Mouse (Mus musculus) cerebellum, adult 18-20 months (tissue): Measurements from ENCODE around the gene Lrrc75b.
"Not testable (repeated sequence)": the region's sequence is repeated elsewhere in the genome, so short reads cannot be mapped to it uniquely, and the experiment has no call there.

ENCODE experiments used
- DNase-seq, 2 experiments: peaks; one replicate each; pipeline ENCODE4 v3.0.0; 2021

Gene Lrrc75b

DNA sequence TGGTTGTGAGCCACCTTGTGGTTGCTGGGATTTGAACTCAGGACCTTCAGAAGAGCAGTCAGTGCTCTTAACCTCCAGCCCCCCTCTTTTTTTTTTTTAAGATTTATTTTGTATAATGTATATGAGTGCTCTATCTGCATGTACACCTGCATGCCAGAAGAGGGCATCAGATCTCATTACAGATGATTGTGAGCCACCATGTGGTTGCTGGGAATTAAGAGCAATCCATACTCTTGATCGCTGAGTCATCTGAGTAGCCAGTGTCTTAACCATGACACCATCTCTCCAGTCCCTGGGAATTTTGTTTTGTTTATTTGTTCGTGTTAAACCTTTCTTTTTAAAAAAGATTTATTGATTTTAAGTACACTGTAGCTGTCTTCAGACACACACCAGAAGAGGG is 6.6 kb upstream of the Lrrc75b start:
- not testable (repeated sequence) for DNase-seq

DNA sequence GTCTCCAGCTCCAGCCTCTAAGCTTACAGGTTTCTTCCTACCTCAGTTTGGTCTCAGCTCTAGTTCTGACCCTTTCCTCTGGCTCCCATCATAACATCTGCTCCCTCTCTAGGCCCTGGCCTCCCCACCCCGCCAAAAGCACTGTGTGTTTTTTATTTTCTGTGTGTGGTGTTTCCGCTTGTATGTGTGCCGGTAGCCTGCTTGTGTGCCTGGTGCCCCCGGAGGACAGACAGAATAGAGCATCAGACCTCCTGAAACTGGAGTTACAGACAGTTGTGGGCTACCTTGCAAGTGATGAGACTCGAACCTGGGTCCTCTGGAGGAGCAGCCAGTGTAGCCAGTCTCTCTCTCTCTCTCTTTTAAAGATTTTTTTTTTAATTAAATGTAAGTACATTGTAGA is 6.2 kb upstream of the Lrrc75b start:
- DNase-seq: no peak

DNA sequence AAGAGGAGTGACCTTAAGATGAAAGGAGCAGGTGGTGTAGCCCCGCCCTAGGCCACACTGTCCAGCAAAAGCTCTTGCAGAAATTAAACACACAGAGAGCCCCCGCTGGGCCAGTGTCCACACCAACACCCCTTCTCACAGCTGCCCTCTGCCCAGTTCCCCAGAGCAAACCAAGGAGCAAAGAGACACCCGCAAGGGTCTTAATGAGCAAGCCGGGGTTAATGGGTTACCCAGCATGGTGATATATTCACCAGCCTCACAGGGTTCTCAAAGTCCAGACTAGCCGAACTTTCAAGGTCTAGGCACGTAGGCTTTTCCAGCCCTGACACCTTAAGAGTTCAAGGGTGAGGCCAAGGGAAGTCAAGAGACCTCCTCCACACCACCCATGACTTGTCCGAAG is 5.8 kb upstream of the Lrrc75b start:
- DNase-seq: no peak

GRCm38 (mm10) chr10:75565436-75565835 is 5.3 kb upstream of the Lrrc75b start:
- DNase-seq: no peak

DNA sequence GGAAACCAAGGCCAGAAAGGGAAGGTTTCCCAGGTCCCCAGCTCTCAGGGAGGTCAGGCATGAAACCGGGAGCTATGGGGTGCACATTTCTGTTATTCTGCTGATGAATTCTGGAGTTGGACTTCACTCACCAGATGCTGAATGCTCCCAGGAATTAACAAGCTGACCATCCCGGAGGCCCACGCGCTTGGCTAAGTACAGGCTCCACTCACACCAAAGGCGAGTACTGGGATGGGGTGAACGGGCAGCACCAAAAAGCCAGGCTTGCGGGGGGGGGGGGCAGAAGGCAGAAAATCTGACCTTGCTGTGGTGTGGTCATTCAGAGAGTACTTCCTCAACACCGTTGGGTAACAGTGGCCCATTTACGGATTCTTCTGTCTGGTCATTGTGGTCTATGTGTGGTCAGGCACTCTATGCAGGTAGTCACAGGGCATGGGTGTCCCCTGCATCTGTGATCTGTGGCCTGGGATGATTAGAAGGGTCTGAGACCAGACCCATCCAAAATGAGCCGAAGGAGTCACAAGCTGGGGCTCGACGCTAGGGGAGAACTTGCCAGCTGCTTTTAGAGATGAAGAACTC is 4.6 kb upstream of the Lrrc75b start:
- DNase-seq: no peak

DNA sequence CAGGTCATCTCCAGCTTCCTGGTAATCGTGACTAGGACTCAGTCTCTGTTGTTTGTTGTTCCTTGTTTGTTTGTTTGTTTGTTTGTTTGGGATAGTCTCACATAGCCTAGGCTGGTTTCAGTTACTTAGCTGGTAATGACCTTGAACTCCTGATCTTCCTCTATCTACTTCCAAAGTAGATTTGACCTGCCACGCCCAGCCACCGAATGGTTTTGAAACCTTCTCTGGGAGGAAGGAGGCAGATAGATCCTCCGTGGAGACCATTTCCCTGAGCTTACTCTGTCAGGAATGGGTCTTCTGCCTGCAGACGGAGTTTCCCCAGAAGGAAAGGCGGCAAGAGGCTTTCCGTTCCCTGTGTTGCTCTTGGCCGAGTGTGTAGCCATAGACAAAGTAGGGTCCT is 2.5 kb upstream of the Lrrc75b start:
- no peak for DNase-seq

GRCm38 (mm10) chr10:75561071-75561654 is 1.0 kb upstream of the Lrrc75b start, which contains the start of gene Ggt1:
Ggt1 (plus strand) TSS chr10:75561604.
- peak; percentile 32 to 40 for DNase-seq

- DNase-seq: no peak
These were observed 394 bp upstream of the Lrrc75b start for GRCm38 (mm10) chr10:75560549-75560899.

- DNase-seq: peak in 1 of 2 experiments; percentile 21
These were observed 972 bp downstream of the Lrrc75b start for GRCm38 (mm10) chr10:75559041-75559675.

DNA sequence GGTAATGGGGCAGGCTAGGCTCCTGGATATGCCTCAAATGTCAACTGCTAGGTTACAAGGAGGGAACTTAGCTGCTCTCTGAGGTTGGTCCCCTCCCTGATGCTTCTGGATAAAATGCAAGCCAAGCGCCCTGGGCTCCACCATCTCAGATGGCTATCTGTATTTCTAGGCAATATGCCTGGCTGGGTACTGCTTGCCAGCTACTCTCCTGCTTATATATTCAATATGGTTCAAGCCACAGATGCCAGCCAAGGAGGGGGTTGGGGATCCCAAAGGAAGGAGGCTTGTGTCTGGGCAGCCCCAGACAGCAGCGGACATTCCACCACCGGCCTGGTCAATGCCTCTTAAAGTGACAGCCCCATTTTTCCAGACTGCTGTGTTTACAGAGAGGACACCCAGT is 1.6 kb downstream of the Lrrc75b start:
- peak; percentile 76 to 82 for DNase-seq

DNA sequence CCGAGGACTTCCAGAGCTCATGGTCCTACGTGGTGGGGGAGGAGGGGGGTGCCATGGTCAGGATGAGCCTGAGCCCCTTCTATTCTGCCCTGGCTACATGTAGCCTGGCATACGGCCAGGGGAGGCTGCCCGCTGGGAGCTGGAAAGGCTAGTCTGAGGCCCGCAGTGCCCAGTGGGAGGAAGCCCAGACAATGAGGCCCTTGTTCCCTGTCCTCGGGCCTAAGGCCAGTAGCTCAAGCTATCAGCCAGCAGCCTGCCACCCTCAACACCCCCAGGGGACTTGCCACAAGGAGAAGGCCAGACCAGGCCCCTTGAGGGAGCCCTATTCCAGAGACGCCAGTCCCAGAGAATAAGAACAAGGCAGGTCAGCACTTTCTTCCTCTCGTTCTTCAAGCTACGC is 4.1 kb downstream of the Lrrc75b start:
- DNase-seq: peak; percentile 55 to 58

DNA sequence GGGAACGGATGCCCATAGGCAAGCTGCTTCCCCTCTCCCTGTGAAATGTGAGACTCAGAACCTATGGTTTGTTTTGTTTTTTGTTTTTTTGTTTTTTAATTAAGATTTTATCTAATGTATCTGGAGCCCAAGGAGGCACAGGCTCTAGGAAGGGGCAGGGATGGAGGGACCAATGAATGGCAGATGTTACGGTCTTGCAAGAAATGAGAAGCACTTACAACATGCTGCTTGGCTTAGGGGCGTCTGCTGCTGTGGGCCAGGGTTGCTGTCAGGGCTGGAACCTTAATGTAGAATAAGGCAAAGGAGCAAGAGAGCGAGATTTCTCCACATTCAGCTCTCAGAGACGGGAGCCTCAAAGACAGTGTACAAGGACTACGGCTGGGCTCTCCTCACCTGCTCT is 4.6 kb downstream of the Lrrc75b start:
- no peak for DNase-seq

- DNase-seq: no peak
These were observed 6.0 kb downstream of the Lrrc75b start for GRCm38 (mm10) chr10:75554090-75554489.

GRCm38 (mm10) chr10:75552701-75553450 is 7.3 kb downstream of the Lrrc75b start:
- DNase-seq: no peak

DNA sequence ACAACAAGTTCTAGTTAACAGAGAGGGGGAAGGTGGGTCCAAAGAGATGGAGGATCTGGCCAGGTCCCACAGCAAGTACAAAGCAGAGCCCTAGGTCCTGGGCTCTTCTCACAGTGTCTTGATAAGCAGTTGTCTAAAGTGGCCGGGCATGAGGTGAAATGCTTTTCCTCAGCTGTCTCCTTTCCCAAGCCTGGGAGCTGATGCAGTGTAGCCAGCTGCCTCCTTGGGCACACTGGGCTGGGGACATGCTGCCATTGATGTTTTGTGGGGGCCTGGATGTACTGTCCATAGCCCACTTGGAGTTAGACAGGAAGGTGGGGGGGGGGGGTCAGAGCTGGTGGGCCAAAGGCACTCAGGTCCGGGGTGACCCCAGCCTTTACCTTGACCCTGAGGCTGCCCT is 8.0 kb downstream of the Lrrc75b start:
- DNase-seq: no peak

DNA sequence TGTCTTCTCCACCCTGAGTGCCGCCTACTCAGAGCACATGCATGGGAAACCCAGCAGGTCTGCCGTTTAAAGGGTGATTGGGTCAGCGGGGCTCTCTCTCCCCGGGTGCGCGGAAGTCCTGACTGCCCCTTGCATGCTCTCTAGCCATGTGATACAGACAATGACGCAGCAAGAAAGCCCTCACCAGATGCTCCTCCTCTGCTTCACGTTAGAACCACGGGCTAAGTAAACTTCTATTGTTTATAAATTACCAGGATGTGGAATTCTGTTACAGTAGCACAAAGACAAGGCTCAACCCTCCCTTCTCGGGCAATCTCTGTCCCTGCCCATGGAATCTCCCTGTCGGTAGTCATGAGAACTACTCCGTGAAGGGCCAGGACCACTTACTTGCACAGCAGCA is 9.0 kb downstream of the Lrrc75b start:
- no peak for DNase-seq

DNA sequence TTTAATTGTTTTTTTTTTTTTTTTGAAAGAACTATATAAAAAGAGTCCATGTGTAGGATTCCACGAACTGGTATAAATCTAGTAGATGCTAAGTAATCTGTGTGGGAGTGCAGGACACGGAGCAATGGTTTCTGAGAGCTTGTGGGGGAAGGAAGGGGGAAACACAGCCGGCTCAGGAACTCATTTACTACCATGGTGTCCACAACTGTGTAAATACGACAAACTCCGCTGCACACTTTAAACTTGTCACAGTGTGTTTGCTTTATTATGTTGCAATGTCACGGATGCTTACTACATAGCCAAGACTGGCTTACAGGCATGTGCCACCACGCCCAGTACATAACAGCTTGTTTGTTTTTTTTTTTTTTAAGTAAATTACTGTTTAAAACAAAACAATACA is 10.2 kb downstream of the Lrrc75b start:
- DNase-seq: no peak

- no peak for DNase-seq
These were observed 11.6 kb downstream of the Lrrc75b start for GRCm38 (mm10) chr10:75548486-75548885.

DNA sequence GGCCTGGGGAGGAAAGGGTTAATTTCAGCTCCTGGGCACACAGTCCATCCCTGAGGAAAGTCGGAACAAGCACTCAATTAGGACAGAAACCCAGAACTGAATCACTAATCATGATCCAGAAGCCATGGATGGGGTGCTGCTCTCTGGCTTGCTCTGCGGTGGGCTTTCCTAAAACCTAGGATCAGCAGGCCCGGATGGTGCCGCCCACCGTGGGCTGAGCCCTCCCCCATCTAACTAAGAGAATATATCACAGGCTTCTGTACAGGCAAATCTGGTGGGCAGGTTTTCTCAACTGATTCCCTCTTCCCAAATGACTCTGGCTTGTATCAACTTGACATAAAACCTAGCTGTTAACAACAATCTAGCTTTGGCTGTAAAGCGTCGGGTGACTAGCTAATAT is 12.2 kb downstream of the Lrrc75b start:
- no peak for DNase-seq

- DNase-seq: no peak
These were observed 24.0 kb downstream of the Lrrc75b start for GRCm38 (mm10) chr10:75536123-75536522.

- no peak for DNase-seq
These were observed 24.7 kb downstream of the Lrrc75b start for GRCm38 (mm10) chr10:75535423-75535822.

GRCm38 (mm10) chr10:75534934-75535333 is 25.2 kb downstream of the Lrrc75b start:
- DNase-seq: no peak

DNA sequence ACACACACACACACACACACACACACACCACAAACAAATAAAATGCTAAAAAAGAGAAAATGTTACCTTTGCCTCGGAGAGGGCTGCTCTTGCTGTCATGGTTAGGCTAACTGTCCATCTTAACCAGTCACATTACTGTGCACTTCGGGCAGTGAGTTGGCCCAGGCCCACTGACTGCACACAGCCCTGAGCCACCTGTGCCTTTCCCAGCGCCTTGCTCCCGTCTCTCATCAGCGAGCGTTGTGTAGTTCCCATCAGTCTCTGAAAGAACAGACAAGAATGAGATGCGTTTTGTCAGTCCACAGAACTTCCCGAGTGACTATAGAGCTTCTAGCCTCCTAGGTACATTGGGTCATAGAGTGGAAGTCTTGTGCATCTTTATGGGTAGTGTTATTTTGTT is 25.9 kb downstream of the Lrrc75b start:
- DNase-seq: no peak

DNA sequence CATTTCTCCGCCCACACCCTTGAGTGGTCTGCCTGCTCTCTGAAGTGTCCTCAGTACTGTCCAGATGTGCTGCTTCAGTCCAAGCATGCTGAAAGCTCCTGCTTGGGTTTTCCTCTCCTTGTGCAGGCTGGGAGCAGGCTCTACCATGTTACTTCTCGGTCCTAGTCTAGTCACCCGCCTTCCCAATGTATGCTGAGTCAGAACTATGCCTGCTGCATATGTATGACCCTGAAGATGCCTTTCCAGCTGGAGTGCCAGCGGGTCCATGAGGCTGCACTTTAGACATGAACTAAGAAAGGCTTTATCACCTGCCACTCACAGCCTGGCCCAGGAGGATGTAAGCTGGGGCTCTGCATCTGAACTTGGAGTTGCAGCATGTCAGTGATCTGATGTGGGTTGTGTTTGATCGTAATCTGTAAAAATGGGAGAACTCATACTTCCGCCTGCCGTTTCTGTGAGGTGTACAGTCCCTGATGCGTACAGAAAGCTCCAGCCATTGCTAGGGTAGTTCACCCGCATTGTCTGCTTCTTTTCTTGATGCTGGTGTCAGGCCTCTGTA is 28.5 kb downstream of the Lrrc75b start:
- DNase-seq: no peak
